Mouse (Mus musculus) ovary, postnatal 36 days (tissue): ENCODE measurements around the gene Mtm1.
A peak's percentile ranks its signal among the peaks of the same experiment; 100 is the strongest.
"Not testable (repeated sequence)": the region's sequence is repeated elsewhere in the genome, so short reads cannot be mapped to it uniquely, and the experiment has no call there.

Experiments used
- DNase-seq: peaks from one replicate; pipeline ENCODE4 v3.0.0; 2022; ENCODE audit warnings: low spot score, mixed read lengths

The Mtm1 gene

DNA sequence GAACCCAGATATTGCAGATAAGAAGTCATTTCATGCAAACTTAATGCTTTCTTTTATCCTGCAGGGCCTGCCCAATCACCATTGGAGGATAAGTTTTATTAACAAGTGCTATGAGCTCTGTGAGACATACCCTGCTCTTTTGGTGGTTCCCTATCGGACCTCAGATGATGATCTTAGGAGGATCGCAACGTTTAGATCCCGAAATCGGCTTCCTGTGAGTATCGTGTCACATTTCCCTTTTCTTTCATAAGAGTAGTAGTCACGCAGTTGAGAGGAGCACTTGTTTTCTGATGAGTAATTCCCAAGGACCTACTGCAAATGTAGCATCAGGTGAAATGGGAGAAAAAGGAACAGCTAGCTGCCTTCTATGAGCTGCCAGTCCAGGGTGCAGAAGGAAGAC lies 76.5 kb downstream of the Mtm1 start:
- no peak for DNase-seq

DNA sequence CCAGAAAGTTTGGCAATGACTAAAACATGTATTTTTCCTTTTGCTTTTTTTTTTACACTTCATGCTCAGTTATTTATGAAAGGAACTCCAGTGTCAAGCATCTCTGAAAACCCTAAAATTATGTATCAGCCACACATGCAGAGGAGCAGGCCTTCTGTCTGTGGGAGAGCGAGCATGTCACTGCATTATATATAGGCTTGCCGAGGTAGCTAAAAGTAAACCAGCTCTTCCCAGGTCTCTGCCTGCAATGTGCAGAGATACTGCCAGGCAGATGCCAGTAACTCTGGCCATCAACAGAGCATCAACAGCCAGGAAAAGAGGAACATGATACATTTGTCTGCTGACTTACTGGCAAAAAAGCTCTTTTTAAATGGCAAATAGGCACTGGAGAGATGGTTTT lies 83.6 kb downstream of the Mtm1 start:
- no peak for DNase-seq

DNA sequence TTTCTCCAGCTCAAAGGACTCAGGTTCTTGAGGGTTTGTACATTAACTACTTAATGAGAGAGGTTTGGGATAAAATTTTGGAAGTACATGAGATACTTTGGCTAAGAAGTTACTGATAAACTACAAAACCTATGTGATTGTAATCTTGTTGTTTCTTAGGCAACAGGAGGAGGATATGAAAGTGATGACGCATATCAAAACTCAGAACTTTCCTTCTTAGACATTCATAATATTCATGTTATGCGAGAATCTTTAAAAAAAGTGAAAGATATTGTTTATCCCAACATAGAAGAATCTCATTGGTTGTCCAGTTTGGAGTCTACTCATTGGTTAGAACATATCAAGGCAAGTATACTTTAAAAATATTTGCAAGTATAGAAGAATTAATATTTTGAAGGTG lies 85.4 kb downstream of the Mtm1 start:
- DNase-seq, result no peak

DNA sequence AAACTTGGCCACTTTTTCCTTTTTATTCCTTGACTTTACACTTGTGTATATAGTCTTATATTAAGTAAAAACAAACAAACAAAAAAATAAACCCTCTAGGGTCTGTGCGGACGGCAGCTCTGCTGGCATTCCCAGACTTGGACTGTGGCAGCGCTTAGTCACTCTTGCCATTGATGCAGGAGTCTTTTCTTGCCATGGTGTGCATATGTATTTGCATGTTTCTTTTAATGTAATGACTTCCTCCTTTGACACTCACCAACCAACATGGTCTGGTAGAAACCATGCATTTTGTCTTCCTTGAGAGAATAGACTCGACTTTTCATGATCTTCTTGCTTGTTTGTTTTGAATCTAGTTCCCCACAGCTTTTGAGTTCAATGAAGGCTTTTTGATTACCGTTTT lies 91.6 kb downstream of the Mtm1 start:
- no peak for DNase-seq

DNA sequence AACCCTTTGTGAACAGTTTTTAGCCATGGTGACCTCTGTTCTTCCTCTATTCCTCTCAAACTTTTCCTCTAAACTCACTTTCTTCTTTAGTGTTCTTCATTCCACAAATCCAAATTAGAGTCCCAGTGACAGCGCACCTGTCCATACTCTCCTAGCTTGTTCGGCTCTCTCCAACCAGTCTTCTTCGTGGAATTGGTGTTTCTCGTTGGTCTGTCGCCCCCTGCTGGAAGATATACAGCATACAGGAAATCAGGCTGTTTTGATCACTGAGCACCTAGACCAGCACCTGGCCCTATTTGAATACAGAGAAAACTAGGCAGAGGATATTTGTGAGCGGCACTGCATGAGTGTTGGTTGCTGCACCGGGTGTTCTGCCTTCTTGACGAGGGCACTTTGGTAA lies 100.7 kb downstream of the Mtm1 start:
- DNase-seq, result peak; percentile 13

GRCm38 (mm10) chrX:71314380-71314779 lies 103.8 kb downstream of the Mtm1 start:
- DNase-seq, result no peak

DNA sequence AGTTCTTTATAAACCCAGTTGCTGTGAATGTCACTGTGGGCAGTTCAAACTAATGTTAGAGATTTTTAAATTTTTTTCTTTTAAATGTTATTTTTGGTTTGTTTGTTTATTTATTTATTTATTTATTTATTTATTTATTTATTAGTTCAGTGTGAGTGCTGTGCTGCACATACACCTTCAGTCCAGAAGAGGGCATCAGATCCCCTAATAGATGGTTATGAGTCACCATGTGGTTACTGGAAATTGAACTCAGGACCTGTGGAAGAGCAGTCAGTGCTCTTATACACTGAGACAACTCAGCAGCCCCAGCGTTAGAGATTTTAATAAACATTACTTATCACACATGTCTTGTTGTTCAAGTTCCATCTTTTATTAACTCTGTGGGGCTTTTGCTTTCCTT lies 141.5 kb downstream of the Mtm1 start:
- DNase-seq, result no peak

- no peak for DNase-seq
Observed at GRCm38 (mm10) chrX:71355331-71355730, 144.8 kb downstream of the Mtm1 start.

DNA sequence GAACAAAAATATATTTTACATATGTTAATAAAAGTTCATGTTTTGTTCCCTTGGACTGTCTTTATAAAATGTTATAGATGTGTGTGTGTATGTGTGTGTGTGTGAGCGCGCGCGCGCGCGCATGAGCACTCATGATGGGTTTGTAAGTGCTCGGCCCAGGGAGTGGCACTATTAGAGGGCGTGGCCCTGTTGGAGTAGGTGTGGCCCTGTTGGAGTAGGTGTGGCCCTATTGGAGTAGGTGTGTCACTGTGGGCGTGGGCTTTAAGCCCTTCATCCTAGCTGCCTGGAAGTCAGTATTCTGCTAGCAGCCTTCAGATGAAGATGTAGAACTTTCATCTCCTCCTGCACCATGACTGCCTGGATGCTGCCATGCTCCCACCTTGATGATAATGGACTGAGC lies 151.2 kb downstream of the Mtm1 start:
- DNase-seq, result not testable (repeated sequence)

DNA sequence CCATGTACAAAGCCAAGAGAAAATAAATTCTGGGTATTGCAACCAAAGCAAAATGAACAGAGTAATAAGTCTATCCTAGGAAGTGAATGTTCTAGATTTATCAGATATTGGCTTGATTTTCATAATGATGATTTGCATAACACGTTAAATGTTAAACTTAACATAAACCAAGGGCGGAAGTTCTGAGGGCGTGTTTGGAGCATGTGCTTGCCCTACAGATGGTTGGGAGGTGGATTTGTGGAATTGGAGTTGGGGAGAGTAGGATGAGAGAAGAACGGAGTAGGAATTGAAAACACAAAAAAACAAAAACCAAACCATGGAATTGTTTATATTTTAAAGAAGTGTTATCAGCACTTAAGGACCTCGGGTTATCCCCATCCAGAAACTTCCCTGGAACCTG lies 153.5 kb downstream of the Mtm1 start:
- DNase-seq, result no peak

GRCm38 (mm10) chrX:71364554-71364991 lies 154.0 kb downstream of the Mtm1 start, which contains the start of gene Mtmr1:
TSS of gene Mtmr1 (plus strand) at chrX:71364760.
- DNase-seq, result peak; percentile 82

DNA sequence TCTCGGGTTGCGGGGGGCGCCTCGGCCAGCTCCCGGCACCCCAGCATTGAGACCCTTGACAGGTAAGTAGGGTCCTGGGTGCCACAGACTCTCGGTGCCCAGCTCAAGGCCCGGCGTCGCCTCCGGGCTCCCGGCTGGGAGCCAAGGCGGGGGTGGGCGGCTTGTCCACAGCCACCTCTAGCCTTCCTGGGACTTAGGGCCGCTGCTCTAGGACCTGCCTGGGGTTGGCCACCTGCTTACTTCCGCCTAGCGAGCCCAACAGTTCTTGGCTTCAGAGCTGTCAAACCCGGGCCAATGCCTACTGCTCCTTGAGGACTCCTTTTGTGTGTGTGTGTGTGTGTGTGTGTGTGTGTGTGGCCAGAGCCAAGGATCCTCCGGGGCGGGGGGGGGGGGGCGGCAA lies 154.4 kb downstream of the Mtm1 start:
- DNase-seq, result no peak
